Mouse (Mus musculus): ENCODE results near the gene Timm10b.

DNA sequence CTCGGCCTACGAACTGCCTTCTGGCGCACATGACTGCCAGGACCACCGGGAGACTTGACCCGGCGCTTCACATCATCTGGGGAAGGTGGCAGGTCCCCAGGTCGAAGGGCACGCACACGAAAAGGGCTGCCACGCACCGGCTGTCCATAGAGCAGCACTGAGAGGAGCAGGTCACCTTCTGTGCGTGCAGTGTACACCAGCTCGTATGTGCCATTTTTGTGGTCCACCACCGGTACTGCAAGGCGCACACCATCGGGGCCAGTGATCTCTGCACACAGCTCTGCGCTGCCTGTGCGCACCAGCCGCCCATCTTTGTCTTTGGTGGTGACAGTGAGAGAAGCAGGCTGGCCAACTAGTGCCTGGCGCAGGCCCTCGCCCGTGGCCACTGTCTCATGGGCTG is 22.0 kb upstream of the Timm10b start:
- TF ChIP-seq CTCF (conservative IDR thresholded peaks at IDR 0.05; ENCODE audit: insufficient read depth, insufficient read length, low read depth, low read length) (no peak), POLR2A (IDR thresholded peaks at IDR 0.05; ENCODE audit: low read depth, low read length) (no peak)
